Mouse (Mus musculus) large intestine, adult 2 months (tissue): Measurements from ENCODE around the gene Heatr5b. TPM values are rescaled to one million over a fixed set of nuclear protein-coding genes. Genes with fewer than 3 reads are reported as not detected.
"Not testable (repeated sequence)": the region's sequence is repeated elsewhere in the genome, so short reads cannot be mapped to it uniquely, and the experiment has no call there.

ENCODE experiments used
- DNase-seq: peaks from one replicate; pipeline ENCODE4 v3.0.0-alpha.2; 2012; ENCODE audit warnings: low read depth, low spot score
- WGBS: fragments of 180-500 bp; shearing (Covaris S2); methylation state at CpG from one replicate; pipeline ENCODE4 v1.1.7; 2018; 5-methylcytosine and 5-hydroxymethylcytosine counted together
- polyA plus RNA-seq: library from polyadenylated mRNA; depleted of rRNA; stranded (reverse); fragments of >200 nt; gene quantifications from 2 replicates; pipeline ENCODE4 v1.2.3, GENCODE M21; 2012; rRNA removed

Gene Heatr5b
- 10.1 and 15.8 TPM in 2 replicates for polyA plus RNA-seq

GRCm38 (mm10) chr17:78834856-78835835, at the start of gene Heatr5b, which contains the start of gene Gpatch11:
TSS of gene Heatr5b (minus strand) at chr17:78835364.
TSS of gene Gpatch11 (plus strand) at chr17:78835567.
- DNase-seq: peak; percentile 91
- WGBS: under 1% methylated on average over 81 of the region's 81 CpGs

GRCm38 (mm10) chr17:78883291-78883690, 48.1 kb upstream of the Heatr5b start:
- no peak for DNase-seq
- 89% methylated on average over 4 of the region's 4 CpGs for WGBS

- peak; percentile 70 for DNase-seq
- under 1% methylated on average over 28 of the region's 28 CpGs for WGBS
Measured at GRCm38 (mm10) chr17:78882401-78883112, 47.4 kb upstream of the Heatr5b start, which contains the start of gene Eif2ak2. TSS of gene Eif2ak2 (minus strand) at chr17:78882573.

GRCm38 (mm10) chr17:78881878-78882304, 46.7 kb upstream of the Heatr5b start:
- WGBS: 3% methylated on average over 6 of the region's 7 CpGs
- peak; percentile 14 for DNase-seq

GRCm38 (mm10) chr17:78873886-78874285, 38.7 kb upstream of the Heatr5b start:
- DNase-seq: no peak
- WGBS: 95% methylated on average over 6 of the region's 6 CpGs

- DNase-seq: no peak
- WGBS: 89% methylated on average over 10 of the region's 10 CpGs
Measured at GRCm38 (mm10) chr17:78856243-78856642, 21.1 kb upstream of the Heatr5b start.

GRCm38 (mm10) chr17:78842271-78842928, 7.2 kb upstream of the Heatr5b start:
- DNase-seq: no peak
- WGBS: 74% methylated on average over 7 of the region's 7 CpGs

GRCm38 (mm10) chr17:78836056-78836455, 892 bp upstream of the Heatr5b start:
- DNase-seq: no peak
- WGBS: 10% methylated on average over 2 of the region's 2 CpGs

- WGBS: 94% methylated on average over 13 of the region's 13 CpGs
Measured at GRCm38 (mm10) chr17:78824346-78824745, 10.8 kb downstream of the Heatr5b start.

GRCm38 (mm10) chr17:78809582-78809981, 25.6 kb downstream of the Heatr5b start:
- no peak for DNase-seq

More at GRCm38 (mm10) chr17:78824346-78824745, 10.8 kb downstream of the Heatr5b start:
- DNase-seq: no peak

GRCm38 (mm10) chr17:78809019-78809418, 26.1 kb downstream of the Heatr5b start:
- no peak for DNase-seq

More at GRCm38 (mm10) chr17:78809582-78809981, 25.6 kb downstream of the Heatr5b start:
- 95% methylated on average over 3 of the region's 3 CpGs for WGBS

GRCm38 (mm10) chr17:78797222-78797621, 37.9 kb downstream of the Heatr5b start:
- WGBS: 100% methylated on average over 1 of the region's 1 CpGs
- DNase-seq: no peak

GRCm38 (mm10) chr17:78794390-78794789, 40.8 kb downstream of the Heatr5b start:
- no peak for DNase-seq
- WGBS: 75% methylated on average over 5 of the region's 5 CpGs

- DNase-seq: no peak
- 63% methylated on average over 3 of the region's 3 CpGs for WGBS
Measured at GRCm38 (mm10) chr17:78792122-78792521, 43.0 kb downstream of the Heatr5b start.

- 84% methylated on average over 3 of the region's 3 CpGs for WGBS
- DNase-seq: no peak
Measured at GRCm38 (mm10) chr17:78791690-78792070, 43.5 kb downstream of the Heatr5b start.

GRCm38 (mm10) chr17:78791068-78791689, 44.0 kb downstream of the Heatr5b start:
- WGBS: 82% methylated on average over 7 of the region's 7 CpGs
- DNase-seq: no peak

- DNase-seq: not testable (repeated sequence)
- WGBS: 75% methylated on average over 3 of the region's 3 CpGs
Measured at GRCm38 (mm10) chr17:78788273-78788672, 46.9 kb downstream of the Heatr5b start.

GRCm38 (mm10) chr17:78778765-78779164, 56.4 kb downstream of the Heatr5b start:
- WGBS: 97% methylated on average over 1 of the region's 1 CpGs
- no peak for DNase-seq

- DNase-seq: no peak
- 76% methylated on average over 2 of the region's 2 CpGs for WGBS
Measured at GRCm38 (mm10) chr17:78772317-78772716, 62.8 kb downstream of the Heatr5b start.
